Mouse (Mus musculus) liver, embryonic 12.5 days (tissue): ENCODE data around the gene 3100002H09Rik. TPM values are rescaled to one million over a fixed set of nuclear protein-coding genes. Genes with fewer than 3 reads are reported as not detected.
A peak's percentile ranks its signal among the peaks of the same experiment; 100 is the strongest.

Experiments
- ATAC-seq: fragments of 200-750 bp; cut with Nextera tagmentation; 2 replicates; pipeline ENCODE4 v1.8.0; 2017; ENCODE audit warnings: moderate number of reproducible peaks, mild to moderate bottlenecking, moderate library complexity
- H3K27ac ChIP-seq: fragments of 300-500 bp; sonication (generic); 2 replicates; pipeline ENCODE4 v1.5.1; 2016; ENCODE audit warnings: mild to moderate bottlenecking
- H3K27me3 ChIP-seq: fragments of 300-500 bp; sonication (generic); replicated peaks from 2 replicates; pipeline ENCODE4 v1.6.1; 2016; ENCODE audit warnings: mild to moderate bottlenecking, moderate library complexity
- H3K36me3 ChIP-seq: fragments of 300-500 bp; sonication (generic); 2 replicates; pipeline ENCODE4 v1.6.1; 2016; ENCODE audit warnings: mild to moderate bottlenecking, moderate library complexity
- H3K4me1 ChIP-seq: fragments of 300-500 bp; sonication (generic); 2 replicates; pipeline ENCODE4 v1.6.1; 2016
- H3K4me2 ChIP-seq: fragments of 300-500 bp; sonication (generic); 2 replicates; pipeline ENCODE4 v1.6.1; 2016; ENCODE audit warnings: mild to moderate bottlenecking, moderate library complexity
- H3K4me3 ChIP-seq: fragments of 300-500 bp; sonication (generic); 2 replicates; pipeline ENCODE4 v1.5.1; 2016; ENCODE audit warnings: mild to moderate bottlenecking, moderate library complexity
- H3K9ac ChIP-seq: fragments of 300-500 bp; sonication (generic); 2 replicates; pipeline ENCODE4 v1.6.1; 2016; ENCODE audit warnings: mild to moderate bottlenecking, moderate library complexity
- H3K9me3 ChIP-seq: fragments of 300-500 bp; sonication (generic); replicated peaks from 2 replicates; pipeline ENCODE4 v1.6.1; 2016; ENCODE audit warnings: mild to moderate bottlenecking, moderate library complexity
- WGBS: fragments of 180-500 bp; shearing (Covaris S2); methylation state at CpG from one replicate; pipeline ENCODE4 v1.1.7; 2016; ENCODE audit not compliant: insufficient replicate concordance; 5-methylcytosine and 5-hydroxymethylcytosine counted together
- polyA plus RNA-seq: library from polyadenylated mRNA; unstranded; fragments of >200 nt; fragmentation: Nextera tagmentation; extraction: Ambion mirVana; gene quantifications from 2 replicates; pipeline ENCODE4 v1.2.1, GENCODE M21; 2016

Gene 3100002H09Rik
- polyA plus RNA-seq, 1 experiment from 2014 or later = not detected

- Histone ChIP-seq H3K4me2 (no peak overlapping the region), H3K27me3 (peaks cover 51% of the 10 kb centered on the region), H3K4me3 (no peak overlapping the region), H3K9ac (0 out of 2 replicates have a peak overlapping the region, but pooled peaks have one; percentile 13), H3K27ac (no peak overlapping the region), H3K36me3 (no peaks in the 10 kb centered on the region), H3K4me1 (peaks cover 38% of the 10 kb centered on the region), H3K9me3 (no peaks in the 10 kb centered on the region)
- WGBS = 44% methylated on average over 4 of the region's 4 CpGs
- no peak for ATAC-seq
These were observed 1.2 kb upstream of the 3100002H09Rik start for GRCm38 (mm10) chr4:124611768-124612167.

GRCm38 (mm10) chr4:124610066-124610465, 537 bp downstream of the 3100002H09Rik start:
- WGBS = 47% methylated on average over 2 of the region's 2 CpGs

DNA sequence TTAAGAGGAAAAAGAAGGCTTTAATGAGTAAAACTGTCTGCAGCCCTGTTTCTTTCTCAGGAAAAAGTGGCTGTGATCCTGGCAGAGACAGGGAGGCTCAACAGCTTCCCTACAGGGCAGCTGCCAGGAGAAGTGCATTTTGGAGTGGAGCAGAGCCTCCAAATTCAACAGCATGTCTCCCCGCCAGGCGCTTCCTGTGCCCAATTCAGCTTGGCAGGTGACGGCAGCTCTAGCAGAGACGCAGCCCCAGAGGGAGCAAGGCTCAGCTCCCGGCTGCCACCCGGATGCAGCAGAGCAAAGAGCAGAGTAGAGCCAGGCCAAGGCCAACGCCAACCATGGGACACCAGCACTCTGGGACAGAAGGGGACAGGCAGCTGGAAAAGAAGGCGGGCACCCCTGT, 3.4 kb downstream of the 3100002H09Rik start:
- Histone ChIP-seq H3K4me3 (peak overlapping the region; percentile 36; the same call in 1 of the 2 replicates), H3K27me3 (peaks cover 43% of the 10 kb centered on the region), H3K27ac (peak overlapping the region; percentile 96), H3K4me1 (peaks cover 74% of the 10 kb centered on the region), H3K9ac (peak overlapping the region; percentile 69), H3K36me3 (no peaks in the 10 kb centered on the region), H3K4me2 (peak overlapping the region; percentile 76), H3K9me3 (no peaks in the 10 kb centered on the region)
- WGBS = 50% methylated on average over 8 of the region's 8 CpGs
- no peak for ATAC-seq

More at GRCm38 (mm10) chr4:124610066-124610465, 537 bp downstream of the 3100002H09Rik start:
- H3K27ac ChIP-seq = no peak overlapping the region
- H3K36me3 ChIP-seq = no peaks in the 10 kb centered on the region
- H3K9me3 ChIP-seq = no peaks in the 10 kb centered on the region
- H3K4me3 ChIP-seq = no peak overlapping the region
- peaks cover 54% of the 10 kb centered on the region for H3K4me1 ChIP-seq
- peaks cover 42% of the 10 kb centered on the region for H3K27me3 ChIP-seq
- H3K4me2 ChIP-seq = no peak overlapping the region
- no peak overlapping the region for H3K9ac ChIP-seq
- ATAC-seq = no peak

GRCm38 (mm10) chr4:124606180-124606579, 4.4 kb downstream of the 3100002H09Rik start:
- no peaks in the 10 kb centered on the region for H3K36me3 ChIP-seq
- H3K4me1 ChIP-seq = peaks cover 65% of the 10 kb centered on the region
- peak overlapping the region; percentile 76 for H3K4me2 ChIP-seq
- peak overlapping the region; percentile 96 for H3K27ac ChIP-seq
- ATAC-seq = peak; percentile 96
- H3K9me3 ChIP-seq = no peaks in the 10 kb centered on the region
- H3K27me3 ChIP-seq = peaks cover 38% of the 10 kb centered on the region
- 23% methylated on average over 3 of the region's 3 CpGs for WGBS
- H3K4me3 ChIP-seq = peak overlapping the region; percentile 47
- H3K9ac ChIP-seq = peak overlapping the region; percentile 70

- peak; percentile 84 for ATAC-seq
- H3K9ac ChIP-seq = peak overlapping the region; percentile 70
- H3K4me2 ChIP-seq = peak overlapping the region; percentile 76
- no peaks in the 10 kb centered on the region for H3K36me3 ChIP-seq
- 33% methylated on average over 5 of the region's 5 CpGs for WGBS
- H3K4me3 ChIP-seq = peak overlapping the region; percentile 47
- H3K27me3 ChIP-seq = peaks cover 42% of the 10 kb centered on the region
- H3K9me3 ChIP-seq = no peaks in the 10 kb centered on the region
- H3K27ac ChIP-seq = peak overlapping the region; percentile 96
- peaks cover 65% of the 10 kb centered on the region for H3K4me1 ChIP-seq
These were observed 5.3 kb downstream of the 3100002H09Rik start for GRCm38 (mm10) chr4:124605255-124605654.

GRCm38 (mm10) chr4:124603712-124604111, 6.9 kb downstream of the 3100002H09Rik start:
- Histone ChIP-seq H3K4me1 (peaks cover 56% of the 10 kb centered on the region), H3K27ac (peak overlapping the region; percentile 73), H3K9ac (0 out of 2 replicates have a peak overlapping the region, but pooled peaks have one; percentile 22), H3K4me3 (peak overlapping the region; percentile 9), H3K27me3 (peaks cover 49% of the 10 kb centered on the region), H3K9me3 (no peaks in the 10 kb centered on the region), H3K4me2 (peak overlapping the region; percentile 76), H3K36me3 (no peaks in the 10 kb centered on the region)
- ATAC-seq = no peak
- 17% methylated on average over 9 of the region's 9 CpGs for whole genome bisulfite sequencing

DNA sequence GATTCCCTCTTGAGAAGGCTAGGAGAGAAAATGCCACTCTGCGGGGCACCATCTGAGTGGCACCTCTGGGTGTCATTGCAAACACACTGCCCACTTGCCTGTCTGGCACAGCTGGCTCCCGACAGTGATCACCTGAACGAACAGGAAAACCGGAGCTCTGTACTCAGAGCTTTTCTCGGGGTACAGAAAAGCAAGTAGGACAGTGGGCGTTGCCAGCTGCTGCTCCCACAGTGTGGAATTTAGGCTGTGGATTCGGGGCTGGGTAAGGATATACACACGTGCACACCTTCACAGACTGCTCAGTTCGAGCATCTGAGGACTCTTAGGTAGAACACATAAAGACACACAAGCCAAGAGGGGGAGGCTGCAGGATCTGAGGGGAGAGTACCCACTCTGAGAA, 14.7 kb downstream of the 3100002H09Rik start:
- ATAC-seq = no peak
- H3K4me2 ChIP-seq = no peak overlapping the region
- no peaks in the 10 kb centered on the region for H3K36me3 ChIP-seq
- H3K9ac ChIP-seq = no peak overlapping the region
- H3K27me3 ChIP-seq = peaks cover 72% of the 10 kb centered on the region
- no peak overlapping the region for H3K4me3 ChIP-seq
- H3K9me3 ChIP-seq = no peaks in the 10 kb centered on the region
- 70% methylated on average over 9 of the region's 9 CpGs for WGBS
- H3K4me1 ChIP-seq = peaks cover 8% of the 10 kb centered on the region; the same call in 1 of the 2 replicates
- no peak overlapping the region for H3K27ac ChIP-seq

DNA sequence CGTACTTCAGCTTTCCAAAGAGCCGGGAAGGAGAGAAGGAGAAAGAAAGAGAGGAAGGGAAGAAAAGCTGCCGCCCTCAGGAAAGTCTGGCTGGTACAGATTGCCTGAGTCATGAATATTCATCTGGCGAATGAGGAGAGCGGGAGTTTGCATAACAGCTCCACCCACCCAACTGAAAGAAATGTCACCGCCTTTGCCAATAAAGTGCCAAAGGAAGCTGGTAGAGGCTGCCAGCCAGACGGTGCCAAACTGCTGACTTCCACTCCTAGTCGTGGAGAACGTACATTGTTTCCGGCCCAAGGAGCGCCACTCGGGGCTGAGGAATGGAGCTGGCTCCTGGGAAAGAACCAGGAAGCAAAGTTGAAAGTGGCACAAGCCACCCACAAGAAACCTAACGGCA, 15.7 kb downstream of the 3100002H09Rik start:
- ATAC-seq = no peak
- no peak overlapping the region for H3K9ac ChIP-seq
- peaks cover 8% of the 10 kb centered on the region; the same call in 1 of the 2 replicates for H3K4me1 ChIP-seq
- peak overlapping the region; percentile 33 for H3K4me2 ChIP-seq
- H3K4me3 ChIP-seq = no peak overlapping the region
- no peaks in the 10 kb centered on the region for H3K36me3 ChIP-seq
- no peak overlapping the region for H3K27ac ChIP-seq
- H3K27me3 ChIP-seq = peaks cover 73% of the 10 kb centered on the region
- no peaks in the 10 kb centered on the region for H3K9me3 ChIP-seq
- 32% methylated on average over 13 of the region's 13 CpGs for WGBS

DNA sequence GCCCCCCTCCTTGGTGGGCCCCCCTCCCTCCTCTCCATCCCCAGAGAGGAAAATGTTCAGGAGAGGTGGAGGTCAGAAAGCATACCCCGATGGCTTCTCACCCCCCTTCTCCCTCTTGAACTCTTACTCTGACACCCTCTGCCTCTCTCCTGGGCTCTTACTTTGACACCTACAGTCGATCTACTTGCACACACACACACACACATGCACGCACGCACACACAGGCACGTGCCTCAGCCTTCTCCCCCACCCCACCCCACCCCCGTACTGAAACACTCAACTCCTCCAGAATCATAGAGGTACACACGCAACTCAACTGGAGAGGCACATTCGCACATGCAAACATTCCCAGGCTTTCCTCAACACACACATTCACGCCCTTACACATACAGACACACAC, 16.9 kb downstream of the 3100002H09Rik start:
- WGBS = 63% methylated on average over 9 of the region's 9 CpGs
- Histone ChIP-seq H3K4me2 (no peak overlapping the region), H3K27me3 (peaks cover 78% of the 10 kb centered on the region)

GRCm38 (mm10) chr4:124593210-124593609, 17.4 kb downstream of the 3100002H09Rik start:
- H3K9me3 ChIP-seq = no peaks in the 10 kb centered on the region
- no peak overlapping the region for H3K4me3 ChIP-seq
- H3K27me3 ChIP-seq = peaks cover 79% of the 10 kb centered on the region
- peaks cover 8% of the 10 kb centered on the region; the same call in 1 of the 2 replicates for H3K4me1 ChIP-seq
- no peaks in the 10 kb centered on the region for H3K36me3 ChIP-seq
- no peak overlapping the region for H3K9ac ChIP-seq
- H3K27ac ChIP-seq = no peak overlapping the region
- no peak for ATAC-seq
- no peak overlapping the region for H3K4me2 ChIP-seq

More for the DNA sequence above, 16.9 kb downstream of the 3100002H09Rik start:
- Histone ChIP-seq H3K4me3 (no peak overlapping the region), H3K4me1 (peaks cover 8% of the 10 kb centered on the region; the same call in 1 of the 2 replicates), H3K27ac (no peak overlapping the region), H3K9me3 (no peaks in the 10 kb centered on the region), H3K36me3 (no peaks in the 10 kb centered on the region), H3K9ac (no peak overlapping the region)
- no peak for ATAC-seq

- WGBS = 65% methylated on average over 5 of the region's 5 CpGs
- H3K9ac ChIP-seq = no peak overlapping the region
- H3K9me3 ChIP-seq = no peaks in the 10 kb centered on the region
- H3K4me3 ChIP-seq = no peak overlapping the region
- peaks cover 8% of the 10 kb centered on the region; the same call in 1 of the 2 replicates for H3K4me1 ChIP-seq
- H3K27ac ChIP-seq = no peak overlapping the region
- H3K36me3 ChIP-seq = no peaks in the 10 kb centered on the region
- peaks cover 81% of the 10 kb centered on the region for H3K27me3 ChIP-seq
- no peak for ATAC-seq
- H3K4me2 ChIP-seq = no peak overlapping the region
These were observed 18.4 kb downstream of the 3100002H09Rik start for GRCm38 (mm10) chr4:124592241-124592640.

- Histone ChIP-seq H3K36me3 (no peaks in the 10 kb centered on the region), H3K4me1 (no peaks in the 10 kb centered on the region), H3K9me3 (no peaks in the 10 kb centered on the region), H3K4me2 (no peak overlapping the region), H3K27ac (no peak overlapping the region), H3K9ac (no peak overlapping the region), H3K4me3 (no peak overlapping the region), H3K27me3 (peaks cover 91% of the 10 kb centered on the region)
- ATAC-seq = no peak
- 38% methylated on average over 7 of the region's 7 CpGs for whole genome bisulfite sequencing
These were observed 29.9 kb downstream of the 3100002H09Rik start for GRCm38 (mm10) chr4:124580695-124581094.

DNA sequence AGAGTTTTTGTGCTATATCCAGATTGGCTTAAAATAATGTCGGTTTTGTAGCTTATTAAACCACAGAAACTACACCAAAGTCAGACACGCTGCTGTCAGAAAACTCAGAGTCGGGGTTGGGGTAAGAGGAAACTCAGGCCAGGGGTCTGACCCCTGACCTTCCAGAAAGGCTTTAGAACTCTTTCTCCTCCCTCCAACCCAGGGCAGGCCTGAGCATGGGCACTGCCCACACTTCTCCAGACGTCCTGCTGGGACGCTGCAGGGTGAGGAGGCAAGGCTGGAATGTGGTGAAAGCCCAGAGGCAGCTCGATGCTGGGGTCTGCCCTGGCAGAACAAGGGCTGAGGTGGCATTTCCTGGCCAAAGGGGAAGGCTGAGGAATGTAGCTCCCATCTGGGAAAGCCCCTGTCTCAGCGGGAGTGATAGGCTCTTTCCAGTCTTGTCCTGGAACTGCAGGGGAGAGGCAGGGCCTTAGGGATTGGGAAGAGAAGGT, 34.6 kb downstream of the 3100002H09Rik start:
- Histone ChIP-seq H3K4me2 (peak overlapping the region; percentile 61), H3K9ac (no peak overlapping the region), H3K27ac (no peak overlapping the region), H3K4me1 (no peaks in the 10 kb centered on the region), H3K9me3 (no peaks in the 10 kb centered on the region), H3K4me3 (no peak overlapping the region), H3K27me3 (peaks cover 94% of the 10 kb centered on the region), H3K36me3 (no peaks in the 10 kb centered on the region)
- ATAC-seq = no peak
- 8% methylated on average over 7 of the region's 7 CpGs for WGBS
